Comparison of ENCODE assay signal across 8 mouse cellular contexts in the genomic region with DNA sequence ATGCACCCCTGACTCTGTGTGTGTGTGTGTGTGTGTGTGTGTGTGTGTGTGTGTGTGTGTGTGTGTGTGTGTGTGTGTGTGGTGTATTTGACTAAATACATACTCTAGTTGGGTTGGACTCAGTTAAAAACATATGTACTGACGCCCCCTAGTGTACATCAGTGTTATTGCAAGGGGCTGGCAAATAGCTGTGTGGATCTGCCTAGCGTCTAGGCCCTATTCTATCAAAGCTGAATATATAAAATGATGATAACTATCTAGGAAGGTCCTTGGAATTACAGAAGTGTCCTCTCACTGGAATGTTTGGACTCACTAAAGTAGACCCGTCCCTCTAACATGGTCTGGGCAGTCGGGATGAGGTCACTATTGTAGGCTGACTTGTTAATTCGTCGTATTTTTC. TPM values are rescaled to one million over a fixed set of nuclear protein-coding genes. Genes with fewer than 3 reads are reported as not detected.
A peak's percentile ranks its signal among the peaks of the same experiment; 100 is the strongest.
DNase-seq lines count a peak whose midpoint lies in the region; ATAC-seq and TF ChIP-seq lines count a peak whose summit lies in the region.

No protein-coding gene starts in this region.

- 59% methylated on average over 6 of the region's 6 CpGs for WGBS in cerebellum, adult 2 months
- WGBS in liver, embryonic 12.5 days (ENCODE audit: insufficient replicate concordance) = 53% methylated on average over 6 of the region's 6 CpGs
- WGBS in neural tube, embryonic 11.5 days = 52% methylated on average over 6 of the region's 6 CpGs

- in situ Hi-C loops in ES-E14 (cut with MboI; ENCODE audit: low sequenced_read_pairs in 2 of 2, unreplicated experiment in 2 of 2) = loop anchor here (5.0 to 25.0 kb wide), 3 partner anchors 148 to 378 kb away; no protein-coding TSS in a partner anchor

- TF ChIP-seq CTCF in cerebellum, adult 2 months (IDR thresholded peaks at IDR 0.05; ENCODE audit: borderline replicate concordance, insufficient read depth, low read depth, low read length) = peak; percentile 46; the same call in 1 of the 2 replicates

- no peaks in the 10 kb centered on the region for H3K27me3 ChIP-seq in cerebellum, adult 2 months (ENCODE audit: control insufficient read depth, insufficient read depth, low read length)
- peaks cover 7% of the 10 kb centered on the region; the same call in 1 of the 2 replicates for H3K27me3 ChIP-seq in liver, embryonic 12.5 days (replicated peaks)
- H3K27me3 ChIP-seq in neural tube, embryonic 11.5 days (ENCODE audit: control insufficient read depth, insufficient read depth, low read length) = no peaks in the 10 kb centered on the region

- H3K4me1 ChIP-seq in ES-E14 (ENCODE audit: control insufficient read depth in 2 of 2, insufficient read depth in 2 of 2, low read length in 2 of 2, poor library complexity in 1 of 2) = no peaks in the 10 kb centered on the region
- no peaks in the 10 kb centered on the region for H3K4me1 ChIP-seq in cerebellum, adult 2 months (ENCODE audit: control insufficient read depth, insufficient read depth, low read length)
- 0 out of 2 replicates have a peak, but pooled peaks cover 2% of the 10 kb centered on the region for H3K4me1 ChIP-seq in liver, embryonic 12.5 days
- H3K4me1 ChIP-seq in neural tube, embryonic 11.5 days (ENCODE audit: control insufficient read depth, insufficient read depth, low read length) = no peaks in the 10 kb centered on the region

- no peak overlapping the region for H3K4me3 ChIP-seq in ES-E14 (ENCODE audit: insufficient read depth in 1 of 2, low read depth in 1 of 2, low read length in 2 of 2, poor library complexity in 1 of 2, severe bottlenecking in 1 of 2)
- H3K4me3 ChIP-seq in cerebellum, adult 2 months (replicated peaks; ENCODE audit: insufficient read depth, low read depth, low read length) = no peak overlapping the region
- no peak overlapping the region for H3K4me3 ChIP-seq in liver, embryonic 12.5 days
- no peak overlapping the region for H3K4me3 ChIP-seq in neural tube, embryonic 11.5 days (ENCODE audit: low read depth, low read length)

- TF ChIP-seq POLR2A in cerebellum, adult 2 months (IDR thresholded peaks at IDR 0.05; ENCODE audit: borderline replicate concordance, insufficient read depth, low read length) = no peak

- ATAC-seq in liver, embryonic 12.5 days = peak; percentile 34; the same call in 1 of the 2 replicates
- peak; percentile 16; the same call in 1 of the 2 replicates for ATAC-seq in neural tube, embryonic 11.5 days (ENCODE audit: insufficient read depth, low FRiP score, low TSS enrichment)

- no peaks in the 10 kb centered on the region for H3K36me3 ChIP-seq in ES-E14 (ENCODE audit: control insufficient read depth, insufficient read depth, low read length, poor library complexity, severe bottlenecking)
- H3K36me3 ChIP-seq in liver, embryonic 12.5 days = no peaks in the 10 kb centered on the region
- H3K36me3 ChIP-seq in neural tube, embryonic 11.5 days (ENCODE audit: control insufficient read depth, insufficient read depth, low read length) = no peaks in the 10 kb centered on the region

- H3K9me3 ChIP-seq in ES-E14 (ENCODE audit: control insufficient read depth, insufficient read depth, low read depth, low read length) = no peaks in the 10 kb centered on the region
- H3K9me3 ChIP-seq in liver, embryonic 12.5 days (replicated peaks) = no peaks in the 10 kb centered on the region
- no peaks in the 10 kb centered on the region for H3K9me3 ChIP-seq in neural tube, embryonic 11.5 days (ENCODE audit: control insufficient read depth, low read length)

- no peak overlapping the region for H3K9ac ChIP-seq in ES-E14 (ENCODE audit: insufficient read depth, low read depth, low read length, poor library complexity, severe bottlenecking)
- no peak overlapping the region for H3K9ac ChIP-seq in liver, embryonic 12.5 days
- H3K9ac ChIP-seq in neural tube, embryonic 11.5 days (ENCODE audit: low read length) = no peak overlapping the region

- DNase-seq in B cell, adult 2 months = peak; percentile 81 to 85
- DNase-seq in ES-E14 (ENCODE audit: low read depth, low spot score) = no peak
- DNase-seq in cerebellum, adult 2 months = peak; percentile 30 to 52
- peak; percentile 77 for DNase-seq in gastrocnemius, adult 18-20 months (ENCODE audit: low spot score)
- peak; percentile 65 to 77 for DNase-seq in kidney, postnatal 25 days
- peak; percentile 40 for DNase-seq in neural tube, embryonic 11.5 days (ENCODE audit: low spot score)
- peak; percentile 77 for DNase-seq in thymus, postnatal 4 days

- H3K4me2 ChIP-seq in liver, embryonic 12.5 days = no peak overlapping the region
- H3K4me2 ChIP-seq in neural tube, embryonic 11.5 days (ENCODE audit: low read depth) = no peak overlapping the region

- H3K27ac ChIP-seq in ES-E14 (ENCODE audit: insufficient read depth, low read depth, low read length, poor library complexity, severe bottlenecking) = no peak overlapping the region
- H3K27ac ChIP-seq in cerebellum, adult 2 months (ENCODE audit: insufficient read depth, low read length) = no peak overlapping the region
- no peak overlapping the region for H3K27ac ChIP-seq in liver, embryonic 12.5 days
- H3K27ac ChIP-seq in neural tube, embryonic 11.5 days (ENCODE audit: low read depth, low read length) = no peak overlapping the region

TF ChIP-seq in ES-E14, 5 proteins besides CTCF, POLR2A, EP300 and RAD21:
- TF ChIP-seq MAFK (IDR thresholded peaks at IDR 0.05; ENCODE audit: insufficient read depth, low read depth, low read length) (no peak), ZC3H11A (IDR thresholded peaks at IDR 0.05; ENCODE audit: borderline replicate concordance, low read depth, low read length) (0 out of 2 replicates have a peak, but pooled peaks have one; percentile 47)

RNA-seq across cellular contexts. Expression of a gene that starts 1.6 kb away (rescaled TPM):
- total RNA-seq in ES-E14 (2012; rRNA removed) = 11.7 and 18.0 TPM in 2 replicates
- 9.0 and 10.7 TPM in 2 replicates for polyA plus RNA-seq in cerebellum, adult 2 months (2012; rRNA removed)
- total RNA-seq in gastrocnemius, adult 18-20 months (2021) = 10 to 100 TPM; 69.6 to 75.4 TPM
- polyA plus RNA-seq in liver, embryonic 12.5 days (2016; fragmentation: Nextera tagmentation; extraction: Ambion mirVana) = 35.7 and 37.9 TPM in 2 replicates
- polyA plus RNA-seq in neural tube, embryonic 11.5 days (2014; fragmentation: Nextera tagmentation; extraction: Ambion mirVana) = 7.3 and 9.6 TPM in 2 replicates

RNA-seq across cellular contexts. Expression of a gene that starts 59.2 kb away (rescaled TPM):
- 64.6 and 91.3 TPM in 2 replicates for total RNA-seq in ES-E14 (2012; rRNA removed)
- 84.1 and 87.1 TPM in 2 replicates for polyA plus RNA-seq in cerebellum, adult 2 months (2012; rRNA removed)
- 10 to 100 TPM; 46.1 to 46.4 TPM for total RNA-seq in gastrocnemius, adult 18-20 months (2021)
- 38.4 and 39.5 TPM in 2 replicates for polyA plus RNA-seq in liver, embryonic 12.5 days (2016; fragmentation: Nextera tagmentation; extraction: Ambion mirVana)
- polyA plus RNA-seq in neural tube, embryonic 11.5 days (2014; fragmentation: Nextera tagmentation; extraction: Ambion mirVana) = 92.1 and 98.1 TPM in 2 replicates
